Mouse (Mus musculus) kidney, embryonic 15.5 days (tissue): ENCODE data around the gene Trappc4. TPM values are rescaled to one million over a fixed set of nuclear protein-coding genes. Genes with fewer than 3 reads are reported as not detected.
"Not testable (repeated sequence)": the region's sequence is repeated elsewhere in the genome, so short reads cannot be mapped to it uniquely, and the experiment has no call there.

Experiments used
- ATAC-seq: fragments of 200-750 bp; cut with Nextera tagmentation; replicated peaks from 2 replicates; pipeline ENCODE4 v1.8.0; 2017; ENCODE audit warnings: moderate TSS enrichment; ENCODE audit not compliant: low FRiP score
- H3K27ac ChIP-seq: fragments of 300-500 bp; sonication (generic); 2 replicates; pipeline ENCODE4 v1.5.1; 2015; ENCODE audit warnings: mild to moderate bottlenecking, inconsistent platforms
- H3K27me3 ChIP-seq: fragments of 300-500 bp; sonication (generic); 2 replicates; pipeline ENCODE4 v1.6.1; 2015; ENCODE audit warnings: inconsistent platforms
- H3K36me3 ChIP-seq: fragments of 300-500 bp; sonication (generic); 2 replicates; pipeline ENCODE4 v1.6.1; 2015; ENCODE audit warnings: inconsistent platforms
- H3K4me1 ChIP-seq: fragments of 300-500 bp; sonication (generic); 2 replicates; pipeline ENCODE4 v1.6.1; 2015; ENCODE audit warnings: inconsistent platforms
- H3K4me2 ChIP-seq: fragments of 300-500 bp; sonication (generic); 2 replicates; pipeline ENCODE4 v1.6.1; 2015; ENCODE audit warnings: moderate library complexity, mild to moderate bottlenecking, inconsistent platforms
- H3K4me3 ChIP-seq: fragments of 300-500 bp; sonication (generic); replicated peaks from 2 replicates; pipeline ENCODE4 v1.5.1; 2015; ENCODE audit warnings: mild to moderate bottlenecking, inconsistent platforms
- H3K9ac ChIP-seq: fragments of 300-500 bp; sonication (generic); 2 replicates; pipeline ENCODE4 v1.6.1; 2015; ENCODE audit warnings: mild to moderate bottlenecking, inconsistent platforms
- H3K9me3 ChIP-seq: fragments of 300-500 bp; sonication (generic); replicated peaks from 2 replicates; pipeline ENCODE4 v1.6.1; 2016; ENCODE audit warnings: inconsistent platforms
- WGBS: fragments of 180-500 bp; shearing (Covaris S2); methylation state at CpG from one replicate; pipeline ENCODE4 v1.1.7; 2015; ENCODE audit warnings: mixed read lengths; 5-methylcytosine and 5-hydroxymethylcytosine counted together
- microRNA-seq: library from miRNA; unstranded; fragments of <30 nt; microRNA quantifications from one replicate; pipeline ENCODE4, GENCODE M21; 2016
- polyA plus RNA-seq: library from polyadenylated mRNA; unstranded; fragments of >200 nt; fragmentation: Nextera tagmentation; extraction: Ambion mirVana; gene quantifications from 2 replicates; pipeline ENCODE4 v1.2.1, GENCODE M21; 2015

Gene Trappc4
- polyA plus RNA-seq, 1 experiment from 2014 or later: 138 TPM

DNA sequence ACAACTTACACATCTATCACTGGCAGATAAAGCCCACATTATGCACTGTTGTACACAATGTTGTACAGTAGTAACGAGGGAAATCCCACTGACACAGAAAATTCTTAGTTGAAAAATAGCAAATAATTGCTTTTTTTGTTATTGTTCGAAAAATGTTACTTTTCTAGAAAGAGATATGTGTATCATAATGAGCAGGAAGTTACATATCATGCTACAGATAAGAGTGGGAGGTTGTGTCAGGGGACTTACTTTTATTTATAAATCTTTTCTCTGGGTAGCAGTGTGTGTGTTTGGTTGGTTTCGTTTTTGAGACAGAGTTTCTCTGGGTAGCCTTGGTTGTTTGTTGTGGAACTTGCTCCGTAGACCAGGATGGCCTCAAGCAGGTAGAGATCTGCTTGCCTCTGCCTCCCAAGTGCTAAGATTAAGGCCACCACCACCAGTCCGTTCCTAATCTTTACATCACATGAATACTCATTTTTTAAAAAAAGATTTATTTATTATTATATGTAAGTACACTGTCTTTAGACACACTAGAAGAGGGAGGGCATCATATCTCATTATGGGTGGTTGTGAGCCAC, 29.2 kb downstream of the Trappc4 start:
- peaks cover 21% of the 10 kb centered on the region for H3K4me1 ChIP-seq
- peak overlapping the region; percentile 77 for H3K4me3 ChIP-seq
- WGBS: 84% methylated on average over 5 of the region's 5 CpGs
- peak overlapping the region; percentile 76 for H3K4me2 ChIP-seq
- peak overlapping the region; percentile 65 for H3K9ac ChIP-seq
- peaks cover 27% of the 10 kb centered on the region for H3K36me3 ChIP-seq
- no peaks in the 10 kb centered on the region for H3K9me3 ChIP-seq
- peak overlapping the region; percentile 83 for H3K27ac ChIP-seq
- no peaks in the 10 kb centered on the region for H3K27me3 ChIP-seq
- ATAC-seq: no peak

GRCm38 (mm10) chr9:44377335-44377734, 30.1 kb downstream of the Trappc4 start:
- not testable (repeated sequence) for ATAC-seq, H3K4me3 ChIP-seq, H3K9me3 ChIP-seq, H3K27ac ChIP-seq, H3K27me3 ChIP-seq, H3K9ac ChIP-seq, H3K4me2 ChIP-seq
- peaks cover 18% of the 10 kb centered on the region for H3K36me3 ChIP-seq
- H3K4me1 ChIP-seq: peaks cover 21% of the 10 kb centered on the region
- WGBS: 81% methylated on average over 2 of the region's 2 CpGs

- no peaks in the 10 kb centered on the region for H3K27me3 ChIP-seq
- H3K4me1 ChIP-seq: peaks cover 21% of the 10 kb centered on the region
- no peaks in the 10 kb centered on the region for H3K9me3 ChIP-seq
- no peak for ATAC-seq
- 89% methylated on average over 6 of the region's 6 CpGs for WGBS
- no peak overlapping the region for H3K4me2 ChIP-seq
- no peak overlapping the region for H3K9ac ChIP-seq
- H3K36me3 ChIP-seq: peaks cover 6% of the 10 kb centered on the region
- no peak overlapping the region for H3K27ac ChIP-seq
- no peak overlapping the region for H3K4me3 ChIP-seq
These were observed 31.3 kb downstream of the Trappc4 start for GRCm38 (mm10) chr9:44376141-44376540.

DNA sequence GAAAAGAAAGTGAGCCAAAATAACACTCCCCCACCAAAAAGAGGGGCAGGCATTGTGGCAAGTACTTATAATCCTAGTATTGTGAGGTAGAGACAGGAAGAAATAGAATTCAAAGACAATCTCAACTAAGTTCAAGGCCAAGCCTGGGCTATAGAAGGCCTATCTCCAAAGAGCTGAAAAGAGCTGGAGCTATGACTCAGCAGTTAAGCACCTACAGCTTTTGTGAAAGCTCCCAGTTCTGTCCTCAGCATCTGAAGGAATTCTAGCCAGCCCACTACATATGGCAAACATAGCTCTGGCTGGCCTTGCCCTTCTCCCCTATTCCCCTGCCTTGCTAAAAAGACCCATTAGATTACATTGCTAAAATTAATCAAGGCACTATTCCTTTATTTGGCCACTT, 34.0 kb downstream of the Trappc4 start:
- H3K27ac ChIP-seq: no peak overlapping the region
- no peak for ATAC-seq
- no peak overlapping the region for H3K9ac ChIP-seq
- H3K4me2 ChIP-seq: no peak overlapping the region
- H3K27me3 ChIP-seq: no peaks in the 10 kb centered on the region
- no peaks in the 10 kb centered on the region for H3K9me3 ChIP-seq
- no peaks in the 10 kb centered on the region for H3K36me3 ChIP-seq
- H3K4me1 ChIP-seq: peaks cover 4% of the 10 kb centered on the region
- no peak overlapping the region for H3K4me3 ChIP-seq

GRCm38 (mm10) chr9:44364480-44364879, 42.9 kb downstream of the Trappc4 start:
- peaks cover 8% of the 10 kb centered on the region for H3K4me1 ChIP-seq
- ATAC-seq: no peak
- peaks cover 5% of the 10 kb centered on the region for H3K36me3 ChIP-seq

GRCm38 (mm10) chr9:44361931-44362330, 45.5 kb downstream of the Trappc4 start:
- H3K36me3 ChIP-seq: peaks cover 29% of the 10 kb centered on the region
- H3K4me3 ChIP-seq: peak overlapping the region; percentile 80
- ATAC-seq: peak; percentile 40; the same call in 1 of the 2 replicates
- H3K27me3 ChIP-seq, H3K9me3 ChIP-seq, H3K4me1 ChIP-seq: not testable (repeated sequence)
- H3K4me2 ChIP-seq: peak overlapping the region; percentile 76
- 43% methylated on average over 4 of the region's 4 CpGs for WGBS
- H3K27ac ChIP-seq: peak overlapping the region; percentile 80
- peak overlapping the region; percentile 85 for H3K9ac ChIP-seq

More at GRCm38 (mm10) chr9:44364480-44364879, 42.9 kb downstream of the Trappc4 start:
- Histone ChIP-seq H3K4me2 (no peak overlapping the region), H3K27me3 (no peaks in the 10 kb centered on the region), H3K9me3 (no peaks in the 10 kb centered on the region), H3K4me3 (no peak overlapping the region), H3K9ac (no peak overlapping the region), H3K27ac (no peak overlapping the region)
- 59% methylated on average over 3 of the region's 3 CpGs for WGBS

DNA sequence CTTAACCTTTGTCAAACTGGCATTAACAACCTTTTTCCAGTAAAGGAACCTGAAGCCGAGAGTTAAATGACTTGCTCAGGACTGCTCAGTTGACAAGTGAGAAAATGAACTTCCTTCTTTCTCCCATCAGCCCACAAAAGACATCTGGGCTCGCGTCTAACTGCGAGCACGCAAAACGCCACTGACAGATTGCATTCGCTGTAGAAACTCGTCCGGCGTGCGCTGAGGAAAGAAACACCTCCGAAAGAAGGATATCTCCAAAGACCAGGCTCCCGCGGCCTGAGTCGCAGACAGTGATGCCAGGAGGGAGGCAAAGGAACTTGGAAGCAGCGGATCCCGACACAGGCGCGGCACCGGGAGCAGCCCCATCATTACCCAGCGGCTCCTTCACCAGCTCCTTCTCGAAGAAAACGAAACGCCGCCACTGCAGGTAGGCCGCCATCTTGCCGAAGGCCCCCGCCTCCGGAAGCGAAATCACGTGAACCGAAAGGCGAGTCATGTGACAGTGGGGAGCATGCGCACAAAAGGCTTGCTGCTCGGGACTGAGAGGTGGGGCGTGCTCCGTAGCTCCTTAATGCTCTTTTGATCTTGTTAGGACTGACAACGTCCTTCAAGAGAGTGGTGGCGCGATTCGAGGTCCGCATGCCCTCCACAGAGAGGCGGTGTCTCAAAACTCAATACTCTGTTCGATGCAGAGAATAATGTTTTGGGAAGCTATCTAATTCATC, 46.0 kb downstream of the Trappc4 start, which contains the start of gene Vps11:
Gene Vps11 (minus strand): TSS at position 481 of the 728 bp plus-strand sequence.
- Histone ChIP-seq H3K27ac (peak within 1 kb of the TSS; percentile 80), H3K9ac (peak within 1 kb of the TSS; percentile 85), H3K36me3 (peaks cover 35% of the 10 kb centered on the region), H3K4me2 (peak within 1 kb of the TSS; percentile 76), H3K9me3 (no peaks in the 10 kb centered on the region), H3K4me3 (peak within 1 kb of the TSS; percentile 80), H3K27me3 (no peaks in the 10 kb centered on the region), H3K4me1 (peaks cover 8% of the 10 kb centered on the region)
- peak; percentile 89 for ATAC-seq
- WGBS: under 1% methylated on average over 44 of the region's 44 CpGs

DNA sequence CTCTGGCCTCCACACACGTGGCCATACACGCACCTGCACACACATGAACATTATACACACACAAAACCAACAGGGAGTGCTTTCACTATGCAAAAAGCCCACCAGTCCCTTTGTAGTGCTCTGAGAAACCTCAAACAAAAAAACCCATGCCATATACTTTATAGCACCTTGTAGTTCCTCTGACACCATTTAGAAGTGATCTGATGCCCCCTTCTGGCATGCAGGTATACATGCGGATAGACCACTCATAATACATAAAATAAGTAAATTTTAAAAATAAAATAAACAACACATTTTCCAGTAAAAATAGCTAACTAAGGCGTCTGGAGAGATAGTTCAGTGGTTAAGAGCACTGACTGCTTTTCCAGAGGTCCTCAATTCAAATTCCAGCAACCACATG, 50.2 kb downstream of the Trappc4 start:
- H3K27me3 ChIP-seq: no peaks in the 10 kb centered on the region
- no peak overlapping the region for H3K4me2 ChIP-seq
- no peak overlapping the region for H3K4me3 ChIP-seq
- H3K9me3 ChIP-seq: no peaks in the 10 kb centered on the region
- WGBS: 73% methylated on average over 4 of the region's 4 CpGs
- peaks cover 77% of the 10 kb centered on the region for H3K36me3 ChIP-seq
- no peak overlapping the region for H3K27ac ChIP-seq
- H3K4me1 ChIP-seq: peaks cover 8% of the 10 kb centered on the region
- no peak for ATAC-seq
- H3K9ac ChIP-seq: no peak overlapping the region

Small RNA genes within 50 kb of the gene (microRNA-seq; reads per million reads assigned to microRNA genes)
- not detected for gene Mir7085

Other genes starting within 250 kb of the Trappc4 start
- gene Cbl, start 173.6 kb downstream of the Trappc4 start, polyA plus RNA-seq: 18.6 and 22.9 TPM in 2 replicates
- not detected in 2 replicates for gene Ccdc153, start 166.9 kb downstream of the Trappc4 start, polyA plus RNA-seq
- gene Pdzd3, start 156.1 kb downstream of the Trappc4 start, polyA plus RNA-seq: 7.8 and 8.5 TPM in 2 replicates
- 6.5 and 7.9 TPM in 2 replicates for gene Nlrx1, start 139.0 kb downstream of the Trappc4 start, polyA plus RNA-seq
- gene Abcg4, start 119.0 kb downstream of the Trappc4 start, polyA plus RNA-seq: 2.5 and 3.4 TPM in 2 replicates
- gene Hinfp, start 101.9 kb downstream of the Trappc4 start, polyA plus RNA-seq: 27.1 and 27.9 TPM in 2 replicates
- 6.6 and 8.8 TPM in 2 replicates for gene C2cd2l, start 87.3 kb downstream of the Trappc4 start, polyA plus RNA-seq
- 41.7 and 46.7 TPM in 2 replicates for gene Dpagt1, start 81.6 kb downstream of the Trappc4 start, polyA plus RNA-seq
- gene H2afx, start 72.9 kb downstream of the Trappc4 start, polyA plus RNA-seq: 390 and 426 TPM in 2 replicates
- gene Hmbs, start 63.4 kb downstream of the Trappc4 start, polyA plus RNA-seq: 126 and 145 TPM in 2 replicates
- gene Vps11, start 45.9 kb downstream of the Trappc4 start, polyA plus RNA-seq: 30.4 and 32.9 TPM in 2 replicates
- gene Hyou1, start 28.1 kb downstream of the Trappc4 start, polyA plus RNA-seq: 43.9 and 48.2 TPM in 2 replicates
- gene Slc37a4, start 10.7 kb downstream of the Trappc4 start, polyA plus RNA-seq: 47.5 and 48.4 TPM in 2 replicates
- 1,882 and 2,019 TPM in 2 replicates for gene Rps25, start 461 bp downstream of the Trappc4 start, polyA plus RNA-seq
- 29.1 and 30.9 TPM in 2 replicates for gene Ccdc84, start 11.0 kb upstream of the Trappc4 start, polyA plus RNA-seq
- not detected in 2 replicates for gene Foxr1, start 33.5 kb upstream of the Trappc4 start, polyA plus RNA-seq
- 0.60 and 2.5 TPM in 2 replicates for gene Upk2, start 47.4 kb upstream of the Trappc4 start, polyA plus RNA-seq
- gene Bcl9l, start 75.2 kb upstream of the Trappc4 start, polyA plus RNA-seq: 11.3 and 11.7 TPM in 2 replicates
- not detected in 2 replicates for gene Cxcr5, start 154.3 kb upstream of the Trappc4 start, polyA plus RNA-seq
- gene Ddx6, start 197.3 kb upstream of the Trappc4 start, polyA plus RNA-seq: 16.7 and 17.9 TPM in 2 replicates